Mouse (Mus musculus) limb, embryonic 15.5 days (tissue): ENCODE measurements around the gene Podxl2. TPM values are rescaled to one million over a fixed set of nuclear protein-coding genes. Genes with fewer than 3 reads are reported as not detected.

Source experiments
- ATAC-seq: fragments of 200-750 bp; cut with Nextera tagmentation; 2 replicates; pipeline ENCODE4 v1.8.0; 2017; ENCODE audit warnings: low read depth, moderate TSS enrichment; ENCODE audit not compliant: insufficient number of reproducible peaks, low FRiP score, low TSS enrichment
- H3K27ac ChIP-seq: fragments of 300-500 bp; sonication (generic); 2 replicates; pipeline ENCODE4 v1.5.1; 2015; ENCODE audit warnings: moderate library complexity, mild to moderate bottlenecking, inconsistent platforms
- H3K27me3 ChIP-seq: fragments of 300-500 bp; sonication (generic); 2 replicates; pipeline ENCODE4 v1.6.1; 2015; ENCODE audit warnings: inconsistent platforms
- H3K36me3 ChIP-seq: fragments of 300-500 bp; sonication (generic); 2 replicates; pipeline ENCODE4 v1.6.1; 2015; ENCODE audit warnings: inconsistent platforms
- H3K4me1 ChIP-seq: fragments of 300-500 bp; sonication (generic); 2 replicates; pipeline ENCODE4 v1.6.1; 2015; ENCODE audit warnings: inconsistent platforms
- H3K4me2 ChIP-seq: fragments of 300-500 bp; sonication (generic); 2 replicates; pipeline ENCODE4 v1.6.1; 2015; ENCODE audit warnings: mild to moderate bottlenecking, inconsistent platforms
- H3K4me3 ChIP-seq: fragments of 300-500 bp; sonication (generic); 2 replicates; pipeline ENCODE4 v1.5.1; 2015; ENCODE audit warnings: mild to moderate bottlenecking, inconsistent platforms
- H3K9ac ChIP-seq: fragments of 300-500 bp; sonication (generic); 2 replicates; pipeline ENCODE4 v1.6.1; 2015; ENCODE audit warnings: inconsistent platforms
- H3K9me3 ChIP-seq: fragments of 300-500 bp; sonication (generic); 2 replicates; pipeline ENCODE4 v1.6.1; 2016; ENCODE audit warnings: inconsistent platforms
- WGBS: fragments of 180-500 bp; shearing (Covaris S2); methylation state at CpG from one replicate; pipeline ENCODE4 v1.1.7; 2015; 5-methylcytosine and 5-hydroxymethylcytosine counted together
- polyA plus RNA-seq: library from polyadenylated mRNA; unstranded; fragments of >200 nt; fragmentation: Nextera tagmentation; extraction: Ambion mirVana; gene quantifications from 2 replicates; pipeline ENCODE4 v1.2.1, GENCODE M21; 2015

Gene Podxl2
- polyA plus RNA-seq, 1 experiment from 2014 or later: 85.6 TPM

DNA sequence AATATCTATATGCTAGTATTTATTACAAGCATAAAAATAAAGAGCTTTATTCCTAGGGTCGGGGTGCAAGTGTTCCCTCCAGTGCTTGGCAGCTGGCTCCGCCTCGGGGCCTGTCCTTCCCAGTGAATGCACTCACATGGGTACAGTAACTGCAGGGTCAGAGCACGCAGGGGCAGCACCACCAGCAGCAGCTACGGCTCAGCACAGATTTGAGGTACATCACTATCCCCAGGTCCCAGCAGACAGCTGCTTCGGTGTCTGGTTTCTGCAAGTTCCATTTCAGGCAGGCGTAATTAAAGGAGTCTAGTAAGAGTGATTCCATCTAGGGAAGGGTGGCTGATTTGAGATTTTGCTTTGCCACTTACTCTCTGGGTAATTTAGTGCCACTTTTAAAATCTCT lies 16.5 kb downstream of the Podxl2 start:
- Histone ChIP-seq H3K4me3 (no peak overlapping the region), H3K9ac (no peak overlapping the region), H3K27me3 (no peaks in the 10 kb centered on the region), H3K36me3 (peaks cover 32% of the 10 kb centered on the region), H3K9me3 (no peaks in the 10 kb centered on the region), H3K4me1 (no peaks in the 10 kb centered on the region), H3K4me2 (no peak overlapping the region), H3K27ac (no peak overlapping the region; the same call in 1 of the 2 replicates)
- ATAC-seq: no peak
- 55% methylated on average over 7 of the region's 7 CpGs for WGBS

DNA sequence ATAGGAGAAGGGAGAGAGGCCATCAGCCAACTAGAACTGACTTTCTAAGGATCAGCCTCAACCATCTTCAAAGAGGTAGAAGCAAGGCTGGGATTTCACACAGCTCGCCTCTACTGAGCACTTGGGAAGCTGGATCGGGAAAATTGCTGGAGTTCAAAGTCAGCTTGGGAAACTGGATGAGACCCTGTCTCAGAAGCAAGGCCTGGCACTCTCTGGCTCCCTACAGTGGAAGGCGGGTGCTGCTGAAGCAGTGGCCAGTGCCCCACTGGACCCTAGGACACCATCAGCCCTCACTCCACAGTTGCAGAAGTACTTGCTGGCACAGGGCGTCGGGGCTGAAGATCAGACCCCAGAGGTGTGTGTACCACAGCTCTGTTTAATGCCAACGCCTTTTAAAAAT lies 17.0 kb downstream of the Podxl2 start:
- Histone ChIP-seq H3K4me1 (no peaks in the 10 kb centered on the region), H3K27ac (no peak overlapping the region; the same call in 1 of the 2 replicates), H3K9ac (no peak overlapping the region), H3K9me3 (no peaks in the 10 kb centered on the region), H3K4me3 (no peak overlapping the region), H3K4me2 (no peak overlapping the region), H3K36me3 (peaks cover 27% of the 10 kb centered on the region), H3K27me3 (no peaks in the 10 kb centered on the region)
- 81% methylated on average over 6 of the region's 6 CpGs for WGBS
- ATAC-seq: no peak

DNA sequence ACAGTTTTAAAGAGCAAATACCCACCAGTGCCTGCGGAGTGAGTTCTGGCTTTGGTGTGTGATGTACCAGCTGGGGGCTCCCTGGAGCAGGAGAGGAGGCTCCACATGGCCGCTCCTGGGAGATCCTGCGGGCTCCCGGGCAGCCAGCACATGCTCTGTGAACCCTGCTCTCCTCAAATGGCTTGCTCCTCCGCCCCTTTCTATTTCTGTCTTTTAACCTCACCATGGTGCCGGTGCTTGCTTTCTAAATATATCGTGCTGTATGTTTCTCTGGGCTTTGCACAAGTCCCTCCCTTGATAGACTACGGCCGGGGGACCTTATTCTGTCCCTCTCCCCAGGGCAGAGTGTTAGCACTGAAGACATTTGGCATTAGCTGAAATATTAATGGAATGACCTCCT lies 17.6 kb downstream of the Podxl2 start:
- H3K9me3 ChIP-seq: no peaks in the 10 kb centered on the region
- no peaks in the 10 kb centered on the region for H3K4me1 ChIP-seq
- H3K4me2 ChIP-seq: no peak overlapping the region
- 40% methylated on average over 9 of the region's 9 CpGs for WGBS
- ATAC-seq: no peak
- H3K27ac ChIP-seq: no peak overlapping the region
- H3K9ac ChIP-seq: no peak overlapping the region
- no peak overlapping the region for H3K4me3 ChIP-seq
- no peaks in the 10 kb centered on the region for H3K27me3 ChIP-seq
- peaks cover 23% of the 10 kb centered on the region for H3K36me3 ChIP-seq

DNA sequence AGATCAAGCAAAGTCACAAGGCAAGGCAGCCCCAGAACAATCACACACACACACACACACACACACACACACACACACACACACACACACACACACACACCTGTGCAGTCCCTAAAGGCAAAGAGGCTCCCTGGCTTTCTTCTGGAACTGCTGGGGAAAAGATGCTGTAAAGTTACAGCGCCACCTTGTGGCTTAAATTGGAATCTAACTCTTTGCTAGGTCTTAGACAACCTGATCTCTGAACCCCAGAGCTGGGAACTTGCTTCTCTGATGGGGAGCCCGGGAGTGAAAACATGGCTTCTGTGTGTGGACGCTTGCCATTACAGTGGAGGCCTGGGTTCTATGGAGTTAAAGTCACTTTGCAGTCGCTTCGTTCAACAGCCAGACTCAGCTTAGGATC lies 19.2 kb downstream of the Podxl2 start:
- H3K4me3 ChIP-seq: no peak overlapping the region
- no peak overlapping the region for H3K27ac ChIP-seq
- H3K9me3 ChIP-seq: no peaks in the 10 kb centered on the region
- H3K36me3 ChIP-seq: peaks cover 13% of the 10 kb centered on the region
- H3K4me1 ChIP-seq: no peaks in the 10 kb centered on the region
- no peak overlapping the region for H3K4me2 ChIP-seq
- 20% methylated on average over 5 of the region's 5 CpGs for WGBS
- H3K9ac ChIP-seq: no peak overlapping the region
- H3K27me3 ChIP-seq: no peaks in the 10 kb centered on the region
- no peak for ATAC-seq

DNA sequence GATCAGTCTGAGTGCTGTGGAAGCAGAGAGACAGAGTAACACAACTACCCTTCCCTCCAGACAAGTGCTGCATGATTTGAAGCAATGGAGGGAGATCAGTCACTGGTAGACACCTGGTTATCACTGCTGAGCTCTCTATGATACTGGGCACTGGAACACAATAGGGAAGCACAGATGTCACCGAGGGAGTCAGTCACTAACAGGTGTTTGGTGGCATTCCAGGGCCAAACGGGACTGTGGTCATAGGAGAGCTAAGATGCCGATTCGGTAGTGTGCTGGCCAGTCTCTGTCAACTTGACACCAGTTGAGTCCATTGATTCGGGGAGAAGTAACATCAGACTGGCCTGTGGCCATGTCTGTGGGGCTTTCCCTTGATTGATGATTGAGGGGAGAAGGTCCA lies 20.3 kb downstream of the Podxl2 start:
- no peak overlapping the region for H3K9ac ChIP-seq
- no peak for ATAC-seq
- 71% methylated on average over 5 of the region's 5 CpGs for WGBS

DNA sequence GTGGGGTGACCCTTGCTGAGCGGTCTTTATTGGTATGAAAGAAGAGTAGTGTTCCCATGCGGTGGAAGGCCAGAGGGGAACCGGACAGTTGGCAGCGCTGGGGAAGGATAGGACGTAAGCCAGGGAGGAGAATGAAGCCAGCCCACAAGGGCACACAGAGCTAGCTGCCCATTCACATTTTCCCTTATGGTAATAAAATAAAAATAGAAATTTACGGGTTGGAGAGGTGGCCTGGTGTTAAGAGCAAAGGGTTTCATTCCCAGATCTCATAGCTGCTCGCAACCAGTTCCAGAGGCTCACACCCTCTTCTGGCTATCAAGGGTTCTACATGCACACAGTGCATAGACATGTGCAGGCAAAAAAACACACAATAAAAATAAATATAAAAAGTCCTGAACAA lies 24.8 kb downstream of the Podxl2 start:
- no peaks in the 10 kb centered on the region for H3K27me3 ChIP-seq
- no peak overlapping the region for H3K27ac ChIP-seq
- ATAC-seq: no peak
- no peak overlapping the region for H3K4me2 ChIP-seq
- 72% methylated on average over 7 of the region's 7 CpGs for WGBS
- H3K4me1 ChIP-seq: no peaks in the 10 kb centered on the region
- H3K4me3 ChIP-seq: no peak overlapping the region
- H3K36me3 ChIP-seq: peaks cover 27% of the 10 kb centered on the region; the same call in 1 of the 2 replicates
- H3K9me3 ChIP-seq: no peaks in the 10 kb centered on the region
- H3K9ac ChIP-seq: no peak overlapping the region

More for the DNA sequence above, 20.3 kb downstream of the Podxl2 start:
- no peak overlapping the region for H3K4me3 ChIP-seq
- no peaks in the 10 kb centered on the region for H3K9me3 ChIP-seq
- H3K4me2 ChIP-seq: no peak overlapping the region
- H3K36me3 ChIP-seq: peaks cover 7% of the 10 kb centered on the region
- no peak overlapping the region for H3K27ac ChIP-seq
- H3K27me3 ChIP-seq: no peaks in the 10 kb centered on the region
- no peaks in the 10 kb centered on the region for H3K4me1 ChIP-seq

DNA sequence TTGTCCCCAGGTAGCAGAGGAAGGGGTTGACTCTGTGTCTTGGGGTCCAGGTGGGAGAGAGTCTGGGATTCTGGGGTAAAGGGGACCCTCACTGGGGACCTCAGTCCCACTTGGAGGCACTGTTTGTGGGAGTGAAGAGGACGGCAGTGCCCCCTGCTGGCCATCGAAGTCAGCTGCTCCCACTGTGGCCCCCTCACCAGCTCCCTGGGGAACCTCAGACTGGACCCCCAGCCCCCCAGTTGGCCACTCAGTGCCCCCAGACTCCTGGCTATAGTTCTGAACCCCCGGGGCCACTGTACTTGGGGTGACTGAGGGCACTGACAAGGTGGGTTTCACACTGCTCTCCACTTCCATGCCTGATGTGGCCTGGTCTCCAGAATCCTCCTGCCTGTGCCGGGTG lies 25.6 kb downstream of the Podxl2 start:
- Histone ChIP-seq H3K4me3 (no peak overlapping the region), H3K36me3 (peaks cover 28% of the 10 kb centered on the region; the same call in 1 of the 2 replicates), H3K4me2 (no peak overlapping the region), H3K27me3 (no peaks in the 10 kb centered on the region), H3K27ac (no peak overlapping the region), H3K9me3 (no peaks in the 10 kb centered on the region), H3K4me1 (no peaks in the 10 kb centered on the region), H3K9ac (no peak overlapping the region)
- ATAC-seq: no peak
- 46% methylated on average over 4 of the region's 4 CpGs for WGBS

DNA sequence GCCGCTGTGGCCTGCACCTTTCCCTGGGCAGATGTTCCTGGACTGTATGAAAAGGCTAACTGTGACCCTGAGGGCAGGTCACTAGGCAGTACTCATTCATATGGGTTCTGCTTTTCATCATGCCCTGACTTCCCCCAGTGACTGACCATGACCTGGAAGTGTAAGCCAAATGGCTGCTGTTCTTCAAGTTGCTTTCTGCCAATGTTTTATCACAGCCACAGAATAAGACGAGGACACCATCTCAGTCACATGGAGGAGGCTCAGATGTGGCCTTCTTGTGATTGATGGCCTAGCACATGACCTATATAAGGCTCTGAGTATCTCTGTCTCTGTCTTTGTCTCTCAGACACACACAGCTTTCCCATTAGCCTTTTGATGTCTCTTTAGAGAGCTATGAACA lies 27.3 kb downstream of the Podxl2 start:
- Histone ChIP-seq H3K36me3 (peaks cover 26% of the 10 kb centered on the region; the same call in 1 of the 2 replicates), H3K27ac (no peak overlapping the region), H3K27me3 (no peaks in the 10 kb centered on the region), H3K9me3 (no peaks in the 10 kb centered on the region), H3K4me3 (no peak overlapping the region), H3K4me1 (peaks cover 12% of the 10 kb centered on the region), H3K4me2 (no peak overlapping the region), H3K9ac (no peak overlapping the region)
- no peak for ATAC-seq
- 57% methylated on average over 2 of the region's 2 CpGs for WGBS

DNA sequence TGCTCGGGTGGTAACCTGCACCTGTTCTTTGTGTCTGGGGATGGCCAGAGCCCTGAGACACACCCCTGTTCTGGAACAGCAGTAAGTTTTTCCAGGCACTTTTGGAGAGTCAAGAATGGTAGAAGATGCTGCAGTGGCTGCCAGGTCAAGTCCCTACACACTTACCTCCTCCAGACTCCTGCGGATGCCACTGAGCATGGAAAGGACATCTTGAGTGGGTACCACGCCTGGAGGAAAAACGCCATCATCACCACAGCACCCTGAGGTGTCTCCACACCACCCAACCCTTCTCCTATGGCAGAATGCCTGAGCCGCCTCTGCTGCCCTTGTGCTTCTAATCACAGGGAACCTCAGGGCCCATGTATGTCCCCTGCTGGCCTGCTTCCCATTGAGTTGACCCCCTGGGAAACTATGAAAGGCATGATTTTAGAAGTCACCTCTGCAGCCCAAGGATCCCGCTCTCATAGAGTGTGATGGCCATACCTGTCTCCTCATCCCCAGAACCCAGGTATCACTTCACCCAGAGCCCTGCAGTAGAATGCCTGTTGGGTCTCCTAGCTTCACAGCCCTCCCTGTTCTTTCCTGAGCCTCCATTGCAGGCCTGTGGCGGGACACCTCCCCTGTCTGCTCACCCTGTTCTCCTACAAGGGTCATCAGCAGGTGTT lies 29.8 kb downstream of the Podxl2 start:
- Histone ChIP-seq H3K4me1 (peaks cover 23% of the 10 kb centered on the region), H3K27me3 (no peaks in the 10 kb centered on the region), H3K27ac (no peak overlapping the region), H3K36me3 (peaks cover 23% of the 10 kb centered on the region; the same call in 1 of the 2 replicates), H3K9ac (no peak overlapping the region), H3K4me3 (no peak overlapping the region), H3K9me3 (no peaks in the 10 kb centered on the region), H3K4me2 (no peak overlapping the region)
- no peak for ATAC-seq
- WGBS: 84% methylated on average over 7 of the region's 7 CpGs

DNA sequence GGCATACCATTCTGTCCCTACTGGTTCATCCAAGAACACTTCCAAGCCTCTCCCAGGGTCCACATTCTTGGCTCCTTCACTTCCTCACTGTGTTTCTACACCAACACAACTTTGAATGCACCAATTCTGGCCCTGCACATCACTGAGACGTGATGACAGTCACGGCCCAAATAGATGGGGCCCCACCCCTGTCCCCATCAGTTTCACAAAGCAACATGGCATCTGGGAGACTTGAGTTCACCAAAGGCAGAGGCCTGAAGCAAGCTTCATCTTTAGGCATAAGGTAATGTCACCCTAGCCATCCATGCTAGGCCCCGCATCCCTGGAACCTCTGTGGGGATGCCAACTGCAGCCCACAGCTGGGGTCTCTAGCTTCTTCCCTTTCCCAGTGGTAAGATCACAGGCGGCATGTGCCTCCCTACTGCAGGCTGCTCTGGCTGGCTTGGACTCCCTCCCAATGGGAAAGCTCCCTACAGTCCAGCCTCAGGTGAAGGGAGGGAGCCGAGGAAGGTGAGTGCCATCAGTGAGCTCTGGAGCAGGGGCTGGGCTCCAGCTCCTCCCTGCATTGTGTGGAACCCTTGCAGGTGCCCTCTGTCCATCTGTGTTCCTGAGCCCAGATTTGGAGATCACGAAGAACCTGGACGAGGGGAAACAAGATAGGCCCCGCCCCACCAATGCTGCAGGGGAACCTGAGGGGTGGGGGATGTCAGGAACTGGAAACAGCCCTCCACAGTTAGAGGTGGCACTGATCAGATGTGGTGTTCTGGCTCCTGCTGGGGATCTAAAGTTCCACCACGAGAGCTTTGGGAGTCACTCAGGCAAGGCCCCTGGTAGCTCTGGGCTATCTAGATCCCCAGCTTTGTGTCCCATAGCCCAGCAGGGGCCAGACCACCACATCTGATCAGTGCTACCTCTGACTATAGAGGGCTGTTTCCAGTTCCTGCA lies 30.8 kb downstream of the Podxl2 start:
- no peaks in the 10 kb centered on the region for H3K9me3 ChIP-seq
- 78% methylated on average over 9 of the region's 9 CpGs for WGBS
- H3K36me3 ChIP-seq: peaks cover 28% of the 10 kb centered on the region; the same call in 1 of the 2 replicates
- H3K27me3 ChIP-seq: no peaks in the 10 kb centered on the region
- ATAC-seq: no peak
- no peak overlapping the region for H3K27ac ChIP-seq
- H3K9ac ChIP-seq: no peak overlapping the region
- peaks cover 23% of the 10 kb centered on the region for H3K4me1 ChIP-seq
- no peak overlapping the region for H3K4me2 ChIP-seq
- H3K4me3 ChIP-seq: no peak overlapping the region

DNA sequence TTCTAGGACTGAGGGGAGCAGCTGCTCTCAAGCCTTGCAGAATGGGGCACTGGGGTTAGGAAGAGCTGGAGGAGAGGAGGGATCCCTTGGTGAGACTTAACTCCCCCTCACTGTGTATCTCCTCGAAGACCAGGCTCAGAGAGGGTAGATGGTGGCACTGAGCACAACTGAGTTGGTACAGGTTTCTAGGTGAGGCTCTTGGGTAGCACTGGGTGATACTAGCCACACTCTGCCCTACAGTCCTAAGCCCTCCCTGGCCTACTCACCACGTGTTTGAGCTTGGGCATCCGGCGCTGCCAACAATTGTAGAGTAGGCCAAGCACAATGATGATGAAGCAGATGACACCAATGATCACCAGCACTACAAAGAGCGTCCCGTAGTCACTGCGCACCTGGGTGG lies 31.6 kb downstream of the Podxl2 start:
- Histone ChIP-seq H3K4me2 (peak overlapping the region; percentile 90), H3K36me3 (peaks cover 31% of the 10 kb centered on the region), H3K9me3 (no peaks in the 10 kb centered on the region), H3K4me3 (peak overlapping the region; percentile 89), H3K27ac (peak overlapping the region; percentile 90; the same call in 1 of the 2 replicates), H3K9ac (peak overlapping the region; percentile 73; the same call in 1 of the 2 replicates), H3K4me1 (peaks cover 23% of the 10 kb centered on the region), H3K27me3 (no peaks in the 10 kb centered on the region)
- WGBS: 76% methylated on average over 7 of the region's 7 CpGs
- no peak for ATAC-seq

DNA sequence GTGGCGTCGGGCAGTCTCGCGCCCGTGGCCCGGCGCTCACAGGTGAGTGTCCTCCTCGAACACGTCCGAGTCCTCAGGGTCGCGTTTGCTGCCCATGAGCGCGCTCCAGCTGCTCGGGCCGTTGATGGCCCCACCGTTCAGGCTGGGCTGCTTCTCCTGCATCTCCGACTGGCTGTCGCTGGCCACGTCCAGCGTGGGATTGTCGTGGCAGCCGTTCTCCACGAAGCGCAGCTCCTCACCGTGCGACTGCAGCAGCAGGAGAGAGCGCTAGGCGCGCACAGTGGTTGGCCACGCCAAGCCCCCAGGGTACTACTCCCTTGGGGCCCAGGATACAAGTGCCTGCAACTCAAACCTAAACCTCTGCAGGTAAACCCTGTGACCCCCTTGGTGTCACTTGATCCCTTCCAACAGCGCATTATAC lies 32.1 kb downstream of the Podxl2 start:
- Histone ChIP-seq H3K9ac (peak overlapping the region; percentile 73), H3K27ac (peak overlapping the region; percentile 90), H3K36me3 (peaks cover 31% of the 10 kb centered on the region), H3K9me3 (no peaks in the 10 kb centered on the region), H3K4me2 (peak overlapping the region; percentile 90), H3K4me3 (peak overlapping the region; percentile 89), H3K4me1 (peaks cover 23% of the 10 kb centered on the region), H3K27me3 (no peaks in the 10 kb centered on the region)
- no peak for ATAC-seq
- WGBS: 0% methylated on average over 32 of the region's 32 CpGs
